Mouse (Mus musculus): ENCODE results near the gene Fbxl18.

Gene Fbxl18
- long read RNA-seq, experiment 1, partial matches to known transcripts = 0 of 1 reads
- long read RNA-seq, experiment 1, other reads (novel, unspliced or antisense) = 1 of 1 reads
- long read RNA-seq, experiment 2, full-length matches to known transcripts = 1 of 2 reads
- long read RNA-seq, experiment 2, partial matches to known transcripts = 1 of 2 reads
- long read RNA-seq, experiment 2, other reads (novel, unspliced or antisense) = 0 of 2 reads

DNA sequence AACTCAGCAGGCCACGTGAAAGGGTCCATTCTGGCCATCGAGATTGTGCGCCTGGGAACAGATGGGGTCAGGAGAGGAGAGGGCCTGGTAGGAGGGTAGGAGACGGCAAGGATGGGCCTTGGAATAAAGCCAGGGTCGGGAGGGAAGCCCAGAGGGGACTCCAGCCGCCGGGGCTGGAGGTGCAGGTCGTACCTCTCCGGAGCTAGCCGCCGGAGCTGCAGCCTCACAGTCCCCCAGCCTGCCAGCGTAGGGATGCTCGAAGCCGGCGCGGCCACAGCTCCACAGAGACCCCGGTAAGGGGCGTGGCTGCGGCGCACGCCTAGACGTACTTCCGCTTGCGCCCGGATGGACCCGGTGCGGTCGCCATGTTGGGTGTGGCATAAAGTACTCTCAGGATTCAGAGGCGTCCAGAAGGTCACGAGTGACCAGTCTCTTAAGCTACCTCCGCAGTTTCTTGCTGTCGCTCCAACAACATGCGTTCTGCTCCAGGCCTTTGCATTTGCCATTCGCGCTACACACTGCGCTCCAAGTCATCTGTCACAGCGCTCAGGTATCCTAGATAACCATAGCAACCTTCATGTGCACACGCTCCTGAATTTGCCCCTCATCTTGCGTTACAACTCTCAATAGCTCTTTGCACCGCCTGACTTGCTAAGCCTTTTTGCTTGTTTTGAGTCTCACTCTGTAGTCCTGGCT is at the start of gene Fbxl18:
Gene Fbxl18 (minus strand): TSS at position 504 of the 696 bp plus-strand sequence.
- intact Hi-C loops (cut with DNase I) = no loop called here

DNA sequence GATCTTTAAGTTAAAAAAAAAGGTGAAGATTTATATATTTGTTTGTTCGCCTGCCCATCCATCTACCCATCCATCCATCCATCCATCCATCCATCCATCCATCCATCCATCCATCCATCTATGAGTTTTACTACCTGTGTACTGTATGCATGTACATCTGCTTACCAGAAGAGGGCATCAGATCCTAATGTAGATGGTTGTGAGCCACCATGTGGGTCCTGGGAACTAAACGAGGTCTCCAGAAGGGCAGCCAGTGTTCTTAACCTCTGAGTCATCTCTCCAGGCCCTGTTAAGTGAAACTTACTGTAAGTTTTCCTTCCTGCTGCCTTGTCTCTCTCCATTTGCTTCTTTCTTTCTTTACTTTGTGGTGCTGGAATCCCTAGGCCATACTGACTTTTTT is 45.2 kb upstream of the Fbxl18 start:
- intact Hi-C loops (cut with DNase I) = no loop called here

DNA sequence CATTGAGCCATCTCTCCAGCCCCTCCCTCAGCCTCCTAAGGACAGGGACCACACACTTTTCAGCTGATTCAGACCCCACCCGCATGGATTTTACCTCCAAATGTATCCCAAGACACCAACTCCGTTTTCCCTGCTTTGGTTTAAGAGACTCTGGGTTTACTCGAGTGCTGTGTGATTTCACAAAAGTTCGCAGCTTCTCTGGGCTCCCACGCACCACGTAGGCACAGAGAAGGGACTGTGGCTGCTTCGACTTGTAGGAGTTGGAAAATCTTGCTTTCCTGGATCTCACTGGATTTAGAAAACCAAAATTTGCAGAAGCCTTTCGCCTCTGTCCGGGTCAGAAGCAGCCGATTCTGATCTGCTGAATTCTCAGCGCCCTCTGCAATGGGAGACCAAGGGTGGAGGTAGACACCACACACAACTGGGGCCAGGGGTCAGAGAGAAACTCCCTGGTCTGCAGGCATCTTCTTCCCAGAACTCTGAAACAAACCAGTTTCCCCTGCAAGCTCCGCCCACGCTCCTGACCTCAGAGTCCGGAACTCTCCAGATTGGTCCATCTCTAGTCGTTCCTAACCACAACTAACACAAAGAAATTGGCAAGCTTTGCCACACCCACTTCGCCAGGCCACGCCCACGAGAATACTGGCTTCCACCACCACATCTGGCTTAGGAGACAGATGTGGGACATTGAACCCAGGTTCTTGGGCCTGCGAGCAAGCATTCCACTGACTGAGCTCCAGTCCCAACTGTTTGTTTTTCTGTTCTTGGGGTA is 42.9 kb upstream of the Fbxl18 start:
- intact Hi-C loops (cut with DNase I) = loop anchor here (2.0 kb wide), 2 partner anchors 101 to 129 kb away; no protein-coding TSS in a partner anchor

DNA sequence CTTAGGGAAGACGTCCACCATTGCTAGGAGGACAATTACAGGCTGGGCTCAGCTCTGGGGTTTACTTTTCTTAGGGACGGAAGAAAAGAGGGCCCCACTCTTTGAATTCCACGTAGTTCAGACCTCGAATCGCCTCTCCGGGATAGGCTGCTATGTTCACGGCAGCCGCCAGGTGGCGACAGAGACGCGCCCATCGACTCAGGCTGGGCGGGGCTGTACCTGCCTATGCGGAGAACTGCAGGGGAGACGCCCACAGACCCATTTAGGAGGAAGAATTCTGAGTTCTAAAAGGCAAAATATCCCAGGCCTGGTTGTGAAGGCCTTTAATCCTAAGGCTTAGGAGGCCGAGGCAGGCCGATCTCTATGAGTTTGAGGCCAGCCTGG is 41.1 kb upstream of the Fbxl18 start:
- intact Hi-C loops (cut with DNase I) = loop anchor here (2.0 kb wide), 2 partner anchors 102 to 130 kb away; no protein-coding TSS in a partner anchor

DNA sequence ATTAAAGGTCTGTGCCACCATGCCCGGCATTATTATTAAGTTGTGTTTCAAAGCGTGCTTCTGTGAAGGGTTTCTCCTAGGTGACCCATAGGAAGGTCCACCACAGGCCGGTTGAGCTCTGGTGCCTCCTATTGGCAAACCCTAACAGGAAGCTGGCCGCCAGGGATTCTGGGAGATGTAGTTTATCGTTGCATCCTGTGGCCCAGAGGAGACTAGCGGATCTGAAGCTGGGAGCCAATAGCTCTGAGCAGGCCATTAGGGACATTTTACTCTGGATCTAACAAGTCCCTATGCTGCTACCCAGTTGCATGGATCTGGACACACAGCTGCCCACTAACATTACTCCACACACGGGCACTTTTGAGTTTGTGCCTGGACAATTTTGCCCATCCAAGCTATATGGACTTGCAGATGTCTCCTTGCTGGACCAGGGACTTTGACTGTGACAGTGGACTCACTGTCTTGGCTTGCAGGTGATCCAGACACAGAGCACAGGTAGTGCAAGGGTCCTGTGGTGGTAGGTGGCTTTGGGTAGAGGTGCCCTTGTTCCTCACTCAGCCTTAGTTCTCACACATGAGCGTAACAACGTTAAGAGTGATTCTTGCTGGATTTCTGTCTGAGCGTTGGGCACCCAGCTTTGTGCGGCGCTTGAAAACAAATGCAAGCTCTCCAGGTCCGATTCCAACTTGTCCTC is 40.6 kb upstream of the Fbxl18 start:
- intact Hi-C loops (cut with DNase I) = loop anchor here (2.0 kb wide), 2 partner anchors 103 to 131 kb away; no protein-coding TSS in a partner anchor

DNA sequence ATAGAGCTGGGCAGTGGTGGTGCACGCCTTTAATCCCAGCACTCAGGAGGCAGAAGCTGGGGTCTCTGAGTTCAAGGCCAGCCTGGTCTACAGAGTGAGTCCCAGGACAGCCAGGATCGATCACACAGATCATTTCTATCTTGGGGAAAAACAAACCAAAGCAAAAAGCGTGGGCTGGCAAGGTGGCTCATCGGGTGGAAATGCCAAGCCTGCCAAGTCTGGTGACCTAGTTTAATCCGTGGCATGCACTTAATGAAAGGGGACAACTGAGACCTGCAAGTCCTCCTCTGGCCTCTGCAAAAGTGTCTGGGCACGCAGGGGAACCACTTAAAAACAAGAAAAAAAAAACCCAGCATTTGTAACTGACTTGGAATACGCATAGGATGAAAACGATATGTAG is 37.5 kb upstream of the Fbxl18 start:
- intact Hi-C loops (cut with DNase I) = loop anchor here (2.0 kb wide), 1 partner anchor 54 kb away; no protein-coding TSS in a partner anchor

DNA sequence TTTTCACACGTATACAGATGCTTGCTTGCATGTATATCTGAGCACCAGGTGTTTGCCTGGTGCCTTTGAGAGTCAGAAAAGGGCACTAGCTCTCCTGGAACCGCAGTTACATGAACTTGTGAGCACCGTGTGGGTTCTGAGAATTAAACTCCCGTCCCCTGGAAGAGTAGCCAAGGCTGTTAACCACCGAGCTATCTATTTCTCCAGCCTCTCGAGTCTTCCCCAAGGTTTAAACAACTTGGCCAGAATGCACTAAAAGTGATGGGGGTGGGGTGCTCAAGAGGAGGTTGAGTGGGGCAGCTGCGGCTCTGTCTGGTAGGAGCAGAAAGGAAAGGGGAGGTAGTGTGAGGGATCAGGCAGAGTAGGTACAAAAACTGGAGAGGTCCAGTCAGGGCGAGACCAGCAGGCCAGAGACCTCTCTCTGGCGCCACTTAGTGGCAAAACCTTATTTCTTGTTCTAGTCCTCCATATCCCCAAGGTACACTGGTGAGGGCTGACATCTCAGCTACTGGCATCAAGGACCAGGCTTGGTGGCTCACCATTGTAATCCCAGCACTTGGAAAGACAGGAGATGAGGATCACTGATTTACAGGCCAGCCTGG is 37.0 kb upstream of the Fbxl18 start:
- intact Hi-C loops (cut with DNase I) = loop anchor here (2.0 kb wide), 1 partner anchor 53 kb away; no protein-coding TSS in a partner anchor

DNA sequence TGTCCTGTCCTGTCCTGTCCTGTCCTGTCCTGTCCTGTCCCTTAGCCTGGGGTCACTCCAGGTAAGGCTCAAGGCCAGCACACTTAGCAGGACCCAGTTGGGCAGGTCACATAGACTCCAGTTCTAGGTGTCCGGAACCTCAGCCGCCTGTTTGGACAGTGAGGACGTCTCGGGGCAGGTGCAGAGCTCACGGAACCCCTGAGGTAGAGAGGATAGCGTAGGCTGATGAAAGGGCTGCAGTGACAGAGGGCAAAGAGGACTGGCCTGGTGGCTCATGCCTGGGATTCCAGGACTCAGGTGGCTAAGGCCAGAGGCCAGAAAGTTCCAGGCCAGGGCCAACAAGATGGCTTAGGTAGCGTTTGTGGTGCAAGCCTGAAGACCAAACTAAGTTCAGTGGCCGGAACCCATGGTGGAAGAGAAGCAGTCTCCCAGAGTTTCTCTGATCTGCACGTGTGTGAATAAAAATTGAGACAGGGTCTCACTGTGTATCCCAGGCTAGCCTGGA is 36.1 kb upstream of the Fbxl18 start:
- intact Hi-C loops (cut with DNase I) = no loop called here

DNA sequence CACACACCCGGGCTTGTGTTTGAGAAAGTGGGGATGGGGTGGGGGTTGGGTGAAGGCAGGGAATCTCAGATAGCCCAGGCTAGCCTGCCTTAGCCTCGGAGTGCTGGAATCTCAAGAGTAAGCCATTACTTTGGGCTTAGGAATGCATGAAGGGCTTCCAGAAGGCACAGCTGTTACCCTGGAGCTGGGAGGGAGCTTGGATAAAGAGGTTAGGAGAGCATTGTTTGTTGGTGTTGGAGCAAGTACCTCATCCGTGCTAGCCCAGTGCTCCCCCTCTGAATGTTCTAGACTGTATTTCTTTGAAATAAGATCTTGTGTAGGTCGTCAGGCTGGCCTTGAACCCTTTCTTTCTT is 34.2 kb upstream of the Fbxl18 start:
- intact Hi-C loops (cut with DNase I) = no loop called here

DNA sequence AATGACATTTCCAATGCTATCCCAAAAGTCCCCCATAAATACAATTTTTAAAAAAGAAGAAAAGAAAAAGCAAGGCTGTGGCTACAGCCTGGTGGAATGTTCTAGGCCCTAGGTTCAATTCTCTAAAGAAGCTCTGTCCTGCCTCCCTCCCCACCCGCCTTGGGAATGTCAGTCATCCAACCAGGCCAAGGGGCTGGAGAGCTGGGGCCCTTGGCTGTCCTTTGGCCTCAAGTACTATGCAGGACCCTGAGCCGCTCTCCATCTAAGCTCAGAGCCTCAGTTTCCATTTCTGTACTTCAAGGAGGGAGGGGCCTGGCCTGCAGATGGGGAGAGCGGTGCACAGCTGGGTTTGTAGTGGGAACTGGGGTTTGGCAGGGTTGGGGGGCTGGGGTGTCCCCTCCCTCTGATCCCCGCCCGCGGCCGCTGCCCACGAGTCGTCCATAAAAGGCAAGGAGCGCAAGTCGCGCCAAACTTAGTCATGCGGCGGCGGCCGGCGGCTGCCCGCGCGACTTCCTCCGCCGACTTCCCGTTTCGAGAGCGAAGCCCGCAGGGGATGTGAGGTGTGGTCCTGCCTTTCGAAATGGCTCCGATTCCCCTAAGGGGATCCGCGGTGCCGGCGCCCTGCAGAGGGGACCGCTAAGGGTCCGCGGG is 33.7 kb upstream of the Fbxl18 start:
- intact Hi-C loops (cut with DNase I) = no loop called here

DNA sequence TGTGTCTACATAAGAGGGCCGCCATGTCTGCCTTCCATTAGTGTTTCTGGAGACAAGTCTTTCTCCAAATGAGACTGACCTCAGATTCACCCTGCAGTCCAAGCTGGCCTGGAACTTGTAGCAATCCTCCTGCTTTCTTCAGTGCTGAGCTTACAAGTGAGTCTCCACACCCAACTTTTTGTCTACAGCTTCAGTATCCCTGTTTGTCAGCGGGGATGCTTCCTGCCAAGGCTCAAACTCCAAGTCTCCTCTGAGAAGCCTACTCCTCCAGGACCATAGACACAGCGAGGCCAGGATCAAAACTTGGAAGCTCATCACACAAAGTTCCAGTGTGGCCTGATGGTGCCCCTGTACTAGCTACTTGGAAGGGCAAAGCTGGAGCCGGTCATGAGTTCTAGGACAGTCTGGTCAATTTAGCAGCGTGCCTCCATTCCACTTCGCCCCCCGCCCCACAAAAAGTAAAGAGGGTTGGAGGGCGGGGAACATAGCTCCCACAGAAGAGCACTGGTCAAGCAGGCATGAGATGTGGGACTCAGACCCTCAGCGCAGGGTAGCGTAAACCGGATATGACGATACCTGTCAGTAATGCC is 32.2 kb upstream of the Fbxl18 start:
- intact Hi-C loops (cut with DNase I) = no loop called here

DNA sequence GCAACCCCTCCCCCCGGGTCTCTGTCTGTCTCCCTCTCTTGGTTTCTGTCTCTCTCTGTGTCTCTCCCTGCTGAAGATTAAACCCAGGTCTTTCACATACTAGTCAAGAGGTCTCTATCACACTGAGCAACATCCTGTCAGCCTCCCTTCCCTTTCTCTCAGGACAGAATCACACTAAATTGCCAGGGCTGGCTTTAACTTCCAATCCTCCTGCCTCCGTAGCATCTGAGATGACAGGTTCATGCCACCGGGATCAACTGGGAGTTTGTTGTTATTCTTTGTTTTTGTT is 31.7 kb upstream of the Fbxl18 start:
- intact Hi-C loops (cut with DNase I) = no loop called here

DNA sequence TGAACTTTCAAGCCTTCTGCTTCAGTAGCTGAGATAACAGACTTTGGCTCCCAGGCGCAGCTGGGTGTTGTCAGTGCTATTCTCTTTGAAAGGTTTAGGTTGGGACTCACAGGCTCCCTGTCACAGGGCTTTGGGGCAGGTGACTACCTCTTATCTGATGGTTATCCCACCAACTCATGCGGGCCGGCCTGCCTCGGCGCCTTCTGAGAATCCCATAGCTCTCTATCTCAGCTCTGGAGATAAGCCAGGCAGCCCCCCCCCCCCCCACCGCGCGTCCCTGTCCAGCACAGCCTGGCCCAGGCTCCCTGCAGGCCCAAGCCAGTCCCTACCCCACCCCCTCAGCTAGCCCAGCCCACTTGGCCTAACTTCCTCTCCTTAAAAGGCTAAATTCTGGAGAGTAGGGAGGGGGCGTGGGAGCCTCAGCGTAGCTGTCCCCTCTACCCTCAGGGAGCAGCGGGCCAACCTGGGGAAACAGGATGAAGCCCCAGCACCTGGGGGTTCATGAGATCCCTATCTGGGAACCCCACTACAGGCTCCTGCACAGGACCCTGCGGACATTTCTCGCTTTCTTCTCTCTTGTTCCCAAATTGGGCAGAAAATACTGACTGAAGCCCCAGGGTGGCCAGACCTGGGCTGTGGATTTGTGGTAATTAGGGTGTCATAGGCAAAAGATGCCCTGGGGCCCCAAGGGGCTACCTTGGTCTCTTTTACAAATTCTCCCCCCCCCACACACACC is 31.2 kb upstream of the Fbxl18 start:
- intact Hi-C loops (cut with DNase I) = no loop called here

DNA sequence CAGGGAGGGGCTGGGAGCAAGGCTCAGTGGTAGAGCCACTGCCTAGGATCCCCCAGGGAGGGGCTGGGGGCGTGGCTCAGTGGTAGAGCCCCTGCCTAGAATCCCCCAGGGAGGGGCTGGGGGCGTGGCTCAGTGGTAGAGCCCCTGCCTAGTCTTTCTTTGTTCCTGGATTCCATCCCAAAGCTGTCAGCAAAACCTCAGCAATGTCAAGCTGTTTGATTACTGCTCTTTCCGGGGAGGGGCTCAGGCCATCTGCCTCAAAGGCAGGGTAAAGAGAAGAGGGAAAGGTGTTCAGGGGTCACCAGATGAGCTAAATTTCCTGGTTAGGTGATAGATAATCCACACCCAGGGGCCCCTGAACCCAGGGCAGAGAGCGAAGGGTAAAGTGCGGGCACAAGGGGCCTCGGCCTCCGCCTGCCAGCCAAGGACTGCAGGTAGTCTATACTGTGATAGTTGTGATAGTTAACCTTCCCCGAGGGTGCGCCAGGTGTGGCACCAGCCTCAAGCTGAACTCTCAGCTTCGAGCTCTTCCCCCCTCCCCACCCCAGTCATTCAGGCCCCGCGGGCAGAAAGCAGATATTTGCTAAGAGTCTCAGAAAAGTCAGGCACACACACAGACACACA is 29.2 kb upstream of the Fbxl18 start:
- intact Hi-C loops (cut with DNase I) = no loop called here

DNA sequence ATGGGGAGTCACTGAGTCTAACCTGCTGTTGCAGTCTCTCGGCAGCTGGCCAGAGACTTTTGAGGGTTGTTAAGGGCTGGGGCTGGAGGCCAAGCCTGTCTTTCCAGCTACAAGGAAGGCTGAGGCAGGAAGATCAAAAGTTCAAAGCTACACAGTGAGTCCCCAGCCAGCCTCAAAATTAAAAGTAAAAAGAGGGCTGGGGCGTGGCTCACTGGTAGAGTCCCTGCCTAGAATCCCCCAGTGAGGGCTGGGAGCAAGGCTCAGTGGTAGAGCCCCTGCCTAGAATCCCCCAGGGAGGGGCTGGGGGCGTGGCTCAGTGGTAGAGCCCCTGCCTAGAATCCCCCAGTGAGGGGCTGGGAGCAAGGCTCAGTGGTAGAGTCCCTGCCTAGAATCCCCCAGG is 28.6 kb upstream of the Fbxl18 start:
- intact Hi-C loops (cut with DNase I) = no loop called here

DNA sequence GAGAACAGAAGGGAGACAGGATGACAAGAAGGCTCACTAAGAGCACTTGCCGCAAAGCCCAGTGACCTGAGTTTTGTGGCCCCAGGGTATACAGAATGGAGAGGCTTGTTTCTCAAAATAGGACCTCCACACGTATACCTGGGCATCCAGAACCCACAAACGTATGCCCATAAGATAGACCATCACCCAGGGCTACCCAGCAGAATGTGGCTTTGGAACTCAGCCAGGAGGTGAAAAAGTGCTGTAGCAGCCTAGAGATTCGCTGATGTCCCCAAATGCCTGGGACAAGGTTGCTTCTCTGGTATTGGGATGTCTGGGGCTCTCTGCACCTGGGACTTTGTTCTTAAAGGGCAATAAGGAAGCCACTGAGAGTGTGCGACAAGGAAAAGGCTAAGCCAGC is 27.0 kb upstream of the Fbxl18 start:
- intact Hi-C loops (cut with DNase I) = no loop called here

DNA sequence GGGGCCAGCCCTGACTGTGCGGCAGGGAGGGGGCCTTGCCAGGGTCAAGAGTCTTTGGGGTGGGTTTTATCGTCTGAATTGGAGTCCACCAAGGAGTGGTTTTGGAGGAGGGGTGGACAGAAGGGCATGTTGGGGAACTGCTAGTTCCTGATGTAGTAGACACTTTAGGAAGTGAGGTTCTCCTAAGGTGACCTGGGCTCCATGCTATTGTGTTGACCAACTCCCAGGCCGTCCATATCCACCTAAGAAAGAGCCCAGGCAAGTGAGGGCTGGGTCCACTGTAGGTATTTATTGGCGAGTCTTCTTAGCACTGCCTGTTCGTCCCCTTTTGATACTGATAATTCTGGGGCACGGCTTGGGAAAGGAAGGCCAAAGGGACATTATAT is 25.8 kb upstream of the Fbxl18 start:
- intact Hi-C loops (cut with DNase I) = no loop called here

DNA sequence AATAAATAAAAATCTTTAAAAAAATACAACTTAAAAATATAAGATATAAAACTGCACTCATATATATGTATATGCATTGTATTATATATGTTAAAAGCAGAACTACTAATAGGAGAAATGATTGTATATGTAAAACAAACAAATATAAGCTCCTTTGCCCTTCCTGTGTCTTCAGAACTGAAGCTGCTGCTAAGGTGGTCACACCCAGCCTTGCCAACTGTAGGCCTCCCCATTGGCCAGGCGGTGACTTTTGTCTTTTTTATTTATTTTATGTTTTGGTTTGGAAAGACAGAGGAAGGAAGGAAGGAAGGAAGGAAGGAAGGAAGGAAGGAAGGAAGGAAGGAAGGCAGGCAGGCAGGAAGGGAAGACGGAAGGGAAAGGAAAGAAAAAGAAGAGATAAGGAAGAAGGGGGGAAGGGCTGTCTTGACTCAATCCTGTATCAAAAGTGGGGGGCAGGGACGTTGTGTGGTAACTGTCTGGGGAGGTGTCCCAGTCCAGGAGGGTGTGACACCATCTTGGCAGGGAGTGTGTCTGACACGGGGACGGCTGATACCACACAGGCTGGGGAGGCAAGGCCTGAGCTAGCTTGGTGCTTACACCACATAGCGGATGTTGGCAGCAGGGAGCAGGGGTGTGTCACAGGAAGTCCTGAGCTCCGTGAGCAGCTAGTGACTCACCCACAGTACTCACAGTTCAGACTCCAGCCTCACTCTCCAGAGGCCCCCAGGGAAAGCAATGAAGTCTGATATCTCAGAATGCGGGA is 25.3 kb upstream of the Fbxl18 start:
- intact Hi-C loops (cut with DNase I) = no loop called here

Measured in adrenal gland (tissue).